Mouse (Mus musculus): Measurements from ENCODE around the gene Dnali1.

GRCm38 (mm10) chr4:125101334-125101733, 35.8 kb upstream of the Dnali1 start:
- TF ChIP-seq EP300 (IDR thresholded peaks at IDR 0.05; ENCODE audit: low read depth) (no peak), CTCF (IDR thresholded peaks at IDR 0.05; ENCODE audit: low read depth) (no peak)
